Mouse (Mus musculus) v-Abl transformed pro-B cells (cell line): ENCODE results near the gene Gsdma2.
"Not testable (repeated sequence)": the region's sequence is repeated elsewhere in the genome, so short reads cannot be mapped to it uniquely, and the experiment has no call there.

Experiments used
- in situ Hi-C, 2 experiments: fragments of 400-800 bp; cut with MboI; formaldehyde crosslinking; loops; one replicate each; pipeline ENCODE4 v1.15.1; 2025; ENCODE audit not compliant: unreplicated experiment in 2 of 2

Gene Gsdma2

GRCm38 (mm10) chr11:98646459-98646858, at the start of gene Gsdma2:
TSS of gene Gsdma2 (plus strand) at chr11:98646759.
- in situ Hi-C loops = loop anchor here (25.0 kb wide), 2 partner anchors 709 to 734 kb away; no protein-coding TSS in a partner anchor

- in situ Hi-C loops = loop anchor here (5.0 to 25.0 kb wide), 4 partner anchors 45 to 810 kb away; partner anchors contain the start of genes 1700001P01Rik (in 1 of the 2), Grb7 (in 1 of the 2), Lasp1 (in 1 of the 2) and Rpl23 (in 1 of the 2)
These were observed 49.2 kb upstream of the Gsdma2 start for GRCm38 (mm10) chr11:98597363-98597762.

- in situ Hi-C loops = loop anchor here (5.0 to 25.0 kb wide), 4 partner anchors 46 to 811 kb away; partner anchors contain the start of genes 1700001P01Rik (in 1 of the 2), Grb7 (in 1 of the 2), Lasp1 (in 1 of the 2) and Rpl23 (in 1 of the 2)
These were observed 48.6 kb upstream of the Gsdma2 start, which contains the start of gene Lrrc3c for GRCm38 (mm10) chr11:98597991-98598390. TSS of gene Lrrc3c (plus strand) at chr11:98598291.

GRCm38 (mm10) chr11:98598851-98599290, 47.7 kb upstream of the Gsdma2 start:
- in situ Hi-C loops = loop anchor here (5.0 to 25.0 kb wide), 4 partner anchors 47 to 812 kb away; partner anchors contain the start of genes 1700001P01Rik (in 1 of the 2), Grb7 (in 1 of the 2), Lasp1 (in 1 of the 2) and Rpl23 (in 1 of the 2)

- in situ Hi-C loops = loop anchor here (5.0 to 25.0 kb wide), 4 partner anchors 47 to 812 kb away; partner anchors contain the start of genes 1700001P01Rik (in 1 of the 2), Grb7 (in 1 of the 2), Lasp1 (in 1 of the 2) and Rpl23 (in 1 of the 2)
These were observed 47.3 kb upstream of the Gsdma2 start for GRCm38 (mm10) chr11:98599291-98599690.

- in situ Hi-C loops = loop anchor here in 1 of 2 experiments (10.0 kb wide), 1 partner anchor 73 kb away; no protein-coding TSS in a partner anchor
These were observed 44.4 kb upstream of the Gsdma2 start for GRCm38 (mm10) chr11:98602090-98602690.

- in situ Hi-C loops = loop anchor here in 1 of 2 experiments (10.0 kb wide), 1 partner anchor 71 kb away; no protein-coding TSS in a partner anchor
These were observed 42.6 kb upstream of the Gsdma2 start for GRCm38 (mm10) chr11:98603953-98604352.

GRCm38 (mm10) chr11:98604911-98605310, 41.6 kb upstream of the Gsdma2 start:
- in situ Hi-C loops = loop anchor here in 1 of 2 experiments (10.0 kb wide), 1 partner anchor 70 kb away; no protein-coding TSS in a partner anchor

GRCm38 (mm10) chr11:98606763-98607162, 39.8 kb upstream of the Gsdma2 start:
- in situ Hi-C loops = loop anchor here in 1 of 2 experiments (10.0 kb wide), 1 partner anchor 68 kb away; no protein-coding TSS in a partner anchor

GRCm38 (mm10) chr11:98620791-98621190, 25.8 kb upstream of the Gsdma2 start:
- in situ Hi-C loops = no loop called here

GRCm38 (mm10) chr11:98623981-98624380, 22.6 kb upstream of the Gsdma2 start:
- in situ Hi-C loops = not testable (repeated sequence)

GRCm38 (mm10) chr11:98624381-98624780, 22.2 kb upstream of the Gsdma2 start:
- in situ Hi-C loops = not testable (repeated sequence)

GRCm38 (mm10) chr11:98625611-98626410, 20.7 kb upstream of the Gsdma2 start, which contains the start of the genes Gm12355 and Gsdma3:
TSS of gene Gm12355 (minus strand) at chr11:98625661.
TSS of gene Gsdma3 (plus strand) at chr11:98626360.
- in situ Hi-C loops = loop anchor here (25.0 kb wide), 2 partner anchors 689 to 714 kb away; no protein-coding TSS in a partner anchor

- in situ Hi-C loops = loop anchor here (25.0 kb wide), 2 partner anchors 691 to 716 kb away; no protein-coding TSS in a partner anchor
These were observed 17.9 kb upstream of the Gsdma2 start for GRCm38 (mm10) chr11:98628706-98629105.

GRCm38 (mm10) chr11:98630646-98631045, 15.9 kb upstream of the Gsdma2 start:
- in situ Hi-C loops = loop anchor here (5.0 to 25.0 kb wide), 4 partner anchors 363 to 718 kb away; no protein-coding TSS in a partner anchor

- in situ Hi-C loops = loop anchor here (10.0 to 25.0 kb wide), 3 partner anchors 371 to 723 kb away; no protein-coding TSS in a partner anchor
These were observed 11.1 kb upstream of the Gsdma2 start for GRCm38 (mm10) chr11:98635312-98635970.

GRCm38 (mm10) chr11:98637501-98637900, 9.1 kb upstream of the Gsdma2 start:
- in situ Hi-C loops = loop anchor here (10.0 to 25.0 kb wide), 3 partner anchors 373 to 725 kb away; no protein-coding TSS in a partner anchor

GRCm38 (mm10) chr11:98640091-98640490, 6.5 kb upstream of the Gsdma2 start:
- in situ Hi-C loops = loop anchor here (25.0 kb wide), 2 partner anchors 703 to 728 kb away; no protein-coding TSS in a partner anchor

- in situ Hi-C loops = loop anchor here (25.0 kb wide), 2 partner anchors 707 to 732 kb away; no protein-coding TSS in a partner anchor
These were observed 1.8 kb upstream of the Gsdma2 start for GRCm38 (mm10) chr11:98644757-98645156.
